Mouse (Mus musculus) MN1 (cell line): ENCODE data around the gene Lcp2.

Experiments
- DNase-seq: peaks from one replicate; pipeline ENCODE4 v3.0.0-alpha.2; 2016; ENCODE audit warnings: low spot score

The Lcp2 gene

GRCm38 (mm10) chr11:34047542-34047937 lies 820 bp downstream of the Lcp2 start:
- DNase-seq, result no peak

- DNase-seq, result no peak
These were observed 1.8 kb downstream of the Lcp2 start for GRCm38 (mm10) chr11:34048375-34049124.

- no peak for DNase-seq
These were observed 2.3 kb downstream of the Lcp2 start for GRCm38 (mm10) chr11:34049125-34049379.

GRCm38 (mm10) chr11:34050063-34050462 lies 3.3 kb downstream of the Lcp2 start:
- no peak for DNase-seq

GRCm38 (mm10) chr11:34050643-34051042 lies 3.9 kb downstream of the Lcp2 start:
- DNase-seq, result no peak

- no peak for DNase-seq
These were observed 6.5 kb downstream of the Lcp2 start for GRCm38 (mm10) chr11:34053031-34053818.

GRCm38 (mm10) chr11:34054031-34054727 lies 7.5 kb downstream of the Lcp2 start:
- DNase-seq, result no peak

GRCm38 (mm10) chr11:34056715-34057114 lies 10.0 kb downstream of the Lcp2 start:
- no peak for DNase-seq

GRCm38 (mm10) chr11:34058332-34058731 lies 11.6 kb downstream of the Lcp2 start:
- DNase-seq, result no peak

GRCm38 (mm10) chr11:34058960-34059359 lies 12.2 kb downstream of the Lcp2 start:
- DNase-seq, result no peak

- DNase-seq, result no peak
These were observed 15.0 kb downstream of the Lcp2 start for GRCm38 (mm10) chr11:34061740-34062139.

- DNase-seq, result no peak
These were observed 16.5 kb downstream of the Lcp2 start for GRCm38 (mm10) chr11:34063257-34063656.

GRCm38 (mm10) chr11:34063702-34064485 lies 17.2 kb downstream of the Lcp2 start:
- DNase-seq, result no peak

- DNase-seq, result no peak
These were observed 23.9 kb downstream of the Lcp2 start for GRCm38 (mm10) chr11:34070596-34070995.

GRCm38 (mm10) chr11:34072309-34072708 lies 25.6 kb downstream of the Lcp2 start:
- DNase-seq, result no peak

GRCm38 (mm10) chr11:34073776-34074175 lies 27.1 kb downstream of the Lcp2 start:
- no peak for DNase-seq

GRCm38 (mm10) chr11:34077870-34078269 lies 31.1 kb downstream of the Lcp2 start:
- DNase-seq, result no peak

- no peak for DNase-seq
These were observed 31.9 kb downstream of the Lcp2 start for GRCm38 (mm10) chr11:34078581-34078980.

- DNase-seq, result no peak
These were observed 33.1 kb downstream of the Lcp2 start for GRCm38 (mm10) chr11:34079542-34080464.

- no peak for DNase-seq
These were observed 37.1 kb downstream of the Lcp2 start for GRCm38 (mm10) chr11:34083795-34084194.

- DNase-seq, result no peak
These were observed 37.9 kb downstream of the Lcp2 start for GRCm38 (mm10) chr11:34084639-34085038.
